In the genomic region with DNA sequence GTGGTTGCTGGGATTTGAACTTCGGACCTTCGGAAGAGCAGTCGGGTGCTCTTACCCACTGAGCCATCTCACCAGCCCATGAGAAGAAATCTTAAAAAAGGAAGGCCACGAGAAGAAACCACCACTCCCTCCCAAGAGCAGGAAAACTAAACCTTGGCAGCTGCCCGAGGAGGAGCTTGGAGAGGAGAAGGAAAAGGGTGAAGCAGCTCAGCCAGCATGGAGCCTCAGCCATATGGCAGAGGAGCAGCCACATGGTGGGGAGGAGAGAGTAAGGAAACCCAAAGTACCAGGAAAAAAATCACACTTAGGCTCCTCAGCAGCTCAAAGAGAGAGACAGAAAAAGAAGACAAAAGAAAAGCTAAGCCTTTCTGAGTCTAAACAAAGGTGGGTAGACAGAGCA, we compare ENCODE assay signal across 14 mouse cellular contexts.
DNase-seq lines count a peak whose midpoint lies in the region; ATAC-seq and TF ChIP-seq lines count a peak whose summit lies in the region.
"Had no signal": no experiment of that assay in that cellular context is flagged by ENCODE, and none has a peak within 500 bp of the region (broad histone marks: within the 10 kb centered on the region; RNA-seq: fewer than 3 reads in every experiment).

No protein-coding gene starts in this region.

- H3K4me2 ChIP-seq in lung, postnatal 0 days (replicated peaks; ENCODE audit: low read depth, low read length): no peak overlapping the region
- H3K4me2 ChIP-seq: heart, embryonic 12.5 days; kidney, embryonic 15.5 days; lung, embryonic 15.5 days; neural tube, embryonic 15.5 days had no signal

- no peaks in the 10 kb centered on the region for H3K9me3 ChIP-seq in lung, postnatal 0 days (ENCODE audit: low read length)
- H3K9me3 ChIP-seq: kidney, embryonic 15.5 days; lung, embryonic 15.5 days; neural tube, embryonic 15.5 days had no signal

- TF ChIP-seq CTCF in lung, postnatal 0 days (IDR thresholded peaks at IDR 0.05): no peak

- H3K9ac ChIP-seq in lung, postnatal 0 days (replicated peaks; ENCODE audit: low read depth): no peak overlapping the region
- H3K9ac ChIP-seq: heart, embryonic 12.5 days; kidney, embryonic 15.5 days; lung, embryonic 15.5 days; neural tube, embryonic 15.5 days had no signal

- H3K27me3 ChIP-seq in lung, postnatal 0 days (replicated peaks; ENCODE audit: insufficient read depth, low read length): no peaks in the 10 kb centered on the region
- H3K27me3 ChIP-seq: heart, embryonic 12.5 days; kidney, embryonic 15.5 days; lung, embryonic 15.5 days; neural tube, embryonic 15.5 days had no signal

- no peaks in the 10 kb centered on the region for H3K36me3 ChIP-seq in lung, postnatal 0 days (ENCODE audit: insufficient read depth, low read length)
- H3K36me3 ChIP-seq: heart, embryonic 12.5 days; kidney, embryonic 15.5 days; lung, embryonic 15.5 days; neural tube, embryonic 15.5 days had no signal

- no peak overlapping the region for H3K4me3 ChIP-seq in lung, postnatal 0 days (ENCODE audit: low read depth, low read length)
- H3K4me3 ChIP-seq: heart, embryonic 12.5 days; kidney, embryonic 15.5 days; lung, embryonic 15.5 days; neural tube, embryonic 15.5 days had no signal

- ATAC-seq in cerebellum, adult (ENCODE audit: insufficient number of reproducible peaks, low FRiP score, low TSS enrichment): peak; percentile 43
- ATAC-seq in lung, postnatal 0 days: no peak

- WGBS in lung, postnatal 0 days: 76% methylated on average over 5 of the region's 5 CpGs

- H3K27ac ChIP-seq in lung, postnatal 0 days (ENCODE audit: low read length): no peak overlapping the region
- H3K27ac ChIP-seq: neural tube, embryonic 15.5 days had no signal

- no peak for DNase-seq in cerebellum, postnatal 4 days (ENCODE audit: low spot score in 2 of 2)
- peak; percentile 68 to 76 for DNase-seq in left cerebral cortex, adult 18-20 months (ENCODE audit: low spot score in 2 of 2)
- DNase-seq in left cerebral cortex, adult 11 months (ENCODE audit: low spot score): no peak
- peak; percentile 51 to 54 for DNase-seq in cerebellum, postnatal 36 days
- DNase-seq in telencephalon, adult 2 months (ENCODE audit: low read depth, low spot score): peak; percentile 94
- no peak for DNase-seq in testis, postnatal 14 days (ENCODE audit: low spot score)
- no peak for DNase-seq in lung, postnatal 0 days (ENCODE audit: low spot score)
- DNase-seq: gastrocnemius, postnatal 14 days; liver had no signal

- no peak for TF ChIP-seq EP300 in lung, postnatal 0 days (IDR thresholded peaks at IDR 0.05)

- peaks cover 13% of the 10 kb centered on the region; the same call in 1 of the 2 replicates for H3K4me1 ChIP-seq in lung, postnatal 0 days (ENCODE audit: insufficient read depth, low read depth, low read length)

Comparison
In these comparisons a context has a peak if more than half of its experiments do, and no peak if none do; other contexts are left out.
1. DNase-seq: peak in left cerebral cortex, adult 18-20 months (2 of 2), cerebellum, postnatal 36 days (2 of 2) and telencephalon, adult 2 months (single experiment); none in cerebellum, postnatal 4 days (0 of 2), left cerebral cortex, adult 11 months (single experiment), testis, postnatal 14 days (single experiment) and lung, postnatal 0 days (single experiment).